Mouse (Mus musculus) lung, adult 2 months (tissue): Measurements from ENCODE around the gene Fez2. TPM values are rescaled to one million over a fixed set of nuclear protein-coding genes. Genes with fewer than 3 reads are reported as not detected.

Experiments used
- DNase-seq: peaks from one replicate; pipeline ENCODE4 v3.0.0; 2022
- H3K4me1 ChIP-seq: fragments of 200-500 bp; 2 replicates; pipeline ENCODE4 v1.6.1; 2011; ENCODE audit warnings: low read length; ENCODE audit not compliant: control insufficient read depth, insufficient read depth
- H3K4me3 ChIP-seq: fragments of 200-500 bp; replicated peaks from 2 replicates; pipeline ENCODE3; 2011; ENCODE audit warnings: low read depth, mild to moderate bottlenecking, control low read depth, low read length; ENCODE audit errors: extremely low read depth
- CTCF ChIP-seq: fragments of 200-500 bp; IDR thresholded peaks from 2 replicates; pipeline ENCODE4 v1.5.1; 2011; ENCODE audit warnings: mild to moderate bottlenecking, low read length, control low read depth; ENCODE audit not compliant: insufficient read depth
- POLR2A ChIP-seq: fragments of 200-500 bp; IDR thresholded peaks from 2 replicates; pipeline ENCODE4 v1.6.1; 2011; ENCODE audit warnings: low read depth, mild to moderate bottlenecking, control low read depth, low read length, borderline replicate concordance; ENCODE audit errors: extremely low read depth
- WGBS: fragments of 180-500 bp; shearing (Covaris S2); methylation state at CpG from one replicate; pipeline ENCODE4 v1.1.7; 2018; 5-methylcytosine and 5-hydroxymethylcytosine counted together
- polyA plus RNA-seq: library from polyadenylated mRNA; depleted of rRNA; stranded (reverse); fragments of >200 nt; gene quantifications from 2 replicates; pipeline ENCODE4 v1.2.3, GENCODE M21; 2012

The Fez2 gene
- polyA plus RNA-seq, 1 experiment = 40.0 TPM

GRCm38 (mm10) chr17:78451332-78451793, 33.4 kb upstream of the Fez2 start:
- Histone ChIP-seq H3K4me1 (peaks cover 3% of the 10 kb centered on the region), H3K4me3 (no peak overlapping the region)
- no peak for DNase-seq
- WGBS = 32% methylated on average over 7 of the region's 7 CpGs
- TF ChIP-seq POLR2A (no peak), CTCF (no peak)

DNA sequence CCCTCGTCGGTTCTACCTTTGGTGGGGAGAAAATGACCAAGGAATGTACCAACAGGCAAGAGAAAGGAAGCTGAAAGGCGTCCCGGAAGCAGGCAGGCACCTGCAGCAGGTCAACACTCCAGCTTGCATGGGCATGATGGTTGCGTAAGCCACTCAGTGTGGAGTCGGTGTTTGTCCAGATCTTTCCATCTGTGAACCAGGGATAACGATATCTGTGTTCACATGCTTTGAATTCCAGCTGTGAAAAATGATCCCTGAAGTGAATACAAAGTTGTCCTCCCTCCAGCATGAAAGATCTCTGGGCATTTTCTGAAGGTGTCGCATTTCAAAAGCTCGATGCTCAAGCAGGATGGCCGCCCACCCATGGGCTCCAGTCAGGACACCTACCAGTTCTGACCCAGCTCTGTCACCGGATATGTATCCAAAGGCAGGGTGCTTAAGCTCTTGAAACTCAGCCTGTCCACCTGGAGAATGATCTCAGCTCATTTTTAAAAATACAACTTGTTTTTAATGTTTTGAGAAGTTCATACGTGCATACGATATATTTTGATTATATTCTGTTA, 31.8 kb upstream of the Fez2 start:
- H3K4me3 ChIP-seq = no peak overlapping the region
- no peak for TF ChIP-seq POLR2A
- no peak for TF ChIP-seq CTCF
- no peak for DNase-seq
- 61% methylated on average over 13 of the region's 13 CpGs for WGBS
- peaks cover 4% of the 10 kb centered on the region for H3K4me1 ChIP-seq

DNA sequence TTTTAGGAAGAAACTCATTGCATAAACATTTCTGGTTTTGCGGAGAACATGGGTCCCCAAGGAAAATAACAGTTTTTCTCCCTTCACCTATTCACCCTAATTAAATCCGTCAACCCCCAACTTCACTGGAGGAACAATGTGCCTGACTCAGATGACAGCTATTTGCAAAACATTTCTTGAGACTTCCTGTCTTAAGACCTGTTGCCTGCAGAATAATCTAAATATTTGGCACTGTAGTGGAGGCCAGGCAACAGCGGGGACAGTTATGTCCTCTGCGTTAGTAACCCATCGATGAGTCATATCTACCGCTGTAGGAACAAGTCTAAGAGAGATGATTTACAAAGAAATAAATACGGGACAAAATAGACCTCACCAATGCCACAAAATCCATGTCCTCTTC, 26.9 kb upstream of the Fez2 start:
- TF ChIP-seq POLR2A (no peak), CTCF (no peak)
- no peak for DNase-seq
- H3K4me1 ChIP-seq = 0 out of 2 replicates have a peak, but pooled peaks cover 2% of the 10 kb centered on the region
- WGBS = 39% methylated on average over 7 of the region's 7 CpGs
- no peak overlapping the region for H3K4me3 ChIP-seq

DNA sequence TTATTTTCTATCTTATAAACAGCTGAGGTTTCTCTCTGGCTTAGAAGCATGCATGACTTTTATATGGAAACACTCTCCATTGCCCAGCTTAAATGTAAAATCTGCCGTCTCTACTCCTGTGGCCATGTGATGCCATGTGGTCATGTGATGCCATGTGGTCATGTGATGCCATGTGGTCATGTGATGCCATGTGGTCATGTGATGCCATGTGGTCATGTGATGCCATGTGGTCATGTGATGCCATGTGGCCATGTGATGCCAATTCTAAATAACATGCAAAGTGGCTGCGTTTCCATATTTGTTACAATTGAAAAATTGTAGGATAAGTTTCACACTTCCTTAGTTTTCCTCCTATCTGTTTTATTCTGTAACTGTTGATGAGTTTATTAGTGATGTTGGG, 22.8 kb upstream of the Fez2 start:
- no peak overlapping the region for H3K4me3 ChIP-seq
- 0 out of 2 replicates have a peak, but pooled peaks cover 2% of the 10 kb centered on the region for H3K4me1 ChIP-seq
- TF ChIP-seq POLR2A (no peak), CTCF (no peak)
- 99% methylated on average over 2 of the region's 2 CpGs for WGBS
- no peak for DNase-seq

- H3K4me3 ChIP-seq = no peak overlapping the region
- no peak for DNase-seq
- H3K4me1 ChIP-seq = no peaks in the 10 kb centered on the region
- TF ChIP-seq CTCF (no peak), POLR2A (no peak)
- WGBS = 91% methylated on average over 4 of the region's 4 CpGs
Observed at GRCm38 (mm10) chr17:78437161-78437560, 19.2 kb upstream of the Fez2 start.

DNA sequence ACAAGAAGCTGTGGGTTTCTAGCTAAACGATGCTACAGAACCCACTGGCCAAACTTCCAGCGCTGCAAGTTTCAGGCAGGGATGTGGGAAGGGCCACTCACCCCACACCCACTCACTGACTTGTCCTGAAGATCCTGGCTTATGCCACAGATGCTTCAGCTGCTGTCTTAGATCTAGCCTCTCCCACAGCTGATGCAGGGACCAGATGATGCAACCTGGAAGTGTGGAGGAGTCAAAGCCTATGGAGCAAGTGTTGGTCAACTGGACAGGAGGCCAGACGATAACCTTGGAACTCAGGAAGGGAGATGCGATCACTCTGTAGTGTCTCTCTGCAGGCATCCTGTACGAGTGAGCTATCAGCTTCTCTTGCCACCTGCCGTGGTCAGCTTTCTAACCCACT, 17.7 kb upstream of the Fez2 start:
- WGBS = 85% methylated on average over 6 of the region's 6 CpGs
- Histone ChIP-seq H3K4me1 (no peaks in the 10 kb centered on the region), H3K4me3 (no peak overlapping the region)
- DNase-seq = no peak
- no peak for TF ChIP-seq POLR2A
- TF ChIP-seq CTCF = no peak

DNA sequence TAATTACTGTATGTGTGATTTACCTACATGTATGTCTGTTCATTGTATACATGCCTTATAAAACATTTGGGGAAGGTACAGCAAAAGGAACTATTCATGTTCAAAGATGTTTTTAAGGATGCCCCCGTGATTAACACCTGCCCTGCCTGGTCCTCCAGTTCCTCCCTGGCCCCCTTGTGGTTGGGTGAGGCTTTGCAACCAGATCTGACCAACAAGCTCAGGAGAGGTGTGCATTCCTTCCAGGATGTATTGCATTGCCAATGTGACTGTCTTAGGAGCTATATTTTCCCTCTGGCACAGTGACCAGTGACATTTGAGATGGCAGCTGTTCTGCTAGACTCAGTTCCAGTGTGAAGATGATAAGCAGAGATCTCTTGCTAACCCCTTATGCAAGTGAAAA, 16.8 kb upstream of the Fez2 start:
- TF ChIP-seq POLR2A = no peak
- TF ChIP-seq CTCF = peak; percentile 90
- Histone ChIP-seq H3K4me3 (no peak overlapping the region), H3K4me1 (no peaks in the 10 kb centered on the region)
- WGBS = 25% methylated on average over 1 of the region's 1 CpGs
- peak; percentile 59 for DNase-seq

- DNase-seq = no peak
- no peak for TF ChIP-seq POLR2A
- TF ChIP-seq CTCF = peak; percentile 47
- Histone ChIP-seq H3K4me1 (no peaks in the 10 kb centered on the region), H3K4me3 (no peak overlapping the region)
- WGBS = 69% methylated on average over 8 of the region's 8 CpGs
Observed at GRCm38 (mm10) chr17:78430374-78430773, 12.4 kb upstream of the Fez2 start.

DNA sequence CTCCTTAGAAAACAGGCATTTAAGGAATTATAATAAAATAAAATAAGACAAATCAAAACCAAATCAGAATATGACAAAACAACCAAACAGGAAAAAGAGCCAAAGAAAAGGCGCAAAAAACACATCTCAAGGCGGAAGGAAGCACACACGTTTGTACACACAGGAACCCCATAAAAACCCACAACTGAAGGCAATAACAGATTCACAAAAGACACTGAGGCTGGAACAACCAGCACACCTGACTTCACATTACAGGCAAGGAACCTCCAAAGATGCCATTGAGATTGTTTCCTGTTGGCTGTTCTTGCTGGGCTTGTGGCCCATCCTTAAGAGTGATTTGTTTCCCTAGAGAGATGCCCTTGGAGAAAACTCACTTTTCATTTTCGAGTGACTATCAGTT, 11.1 kb upstream of the Fez2 start:
- DNase-seq = no peak
- no peaks in the 10 kb centered on the region for H3K4me1 ChIP-seq
- no peak for TF ChIP-seq CTCF
- 77% methylated on average over 4 of the region's 4 CpGs for WGBS
- H3K4me3 ChIP-seq = no peak overlapping the region

DNA sequence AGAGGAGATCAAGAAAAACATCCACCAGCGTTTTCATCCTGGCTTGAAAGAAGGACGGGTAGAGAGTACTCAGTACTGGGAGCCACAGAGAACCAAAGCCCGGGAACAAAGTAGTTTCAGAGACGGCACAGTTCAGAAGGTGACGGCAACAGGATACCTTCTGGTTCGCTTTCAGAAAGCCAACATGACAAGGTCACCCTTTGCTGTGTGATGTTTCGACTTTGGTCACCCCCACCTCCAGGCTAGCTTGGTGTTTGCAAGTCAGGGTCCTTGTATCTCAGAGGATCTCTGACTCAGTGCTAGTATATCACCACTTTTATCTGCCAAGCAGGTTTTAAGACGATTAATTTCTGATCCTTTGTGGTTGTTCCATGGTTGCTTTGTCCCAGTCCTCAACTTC, 7.1 kb upstream of the Fez2 start:
- TF ChIP-seq POLR2A (no peak), CTCF (no peak)
- DNase-seq = no peak
- Histone ChIP-seq H3K4me1 (no peaks in the 10 kb centered on the region), H3K4me3 (no peak overlapping the region)
- 84% methylated on average over 8 of the region's 8 CpGs for WGBS
